ENCODE assay signal across 16 mouse cellular contexts in genomic region chr9:103645724-103646123, GRCm38 (mm10).
"Had no signal": no experiment of that assay in that cellular context is flagged by ENCODE, and none has a peak within 500 bp of the region (broad histone marks: within the 10 kb centered on the region; RNA-seq: fewer than 3 reads in every experiment).

No protein-coding gene starts in this region.

- DNase-seq: heart, postnatal 10 days; heart, postnatal 14 days; heart, postnatal 36 days; heart, postnatal 4 days; kidney, adult 11 months; kidney, adult 18-20 months; kidney, adult 2 months; kidney, adult 8-10 months; kidney, adult 9 months; kidney, postnatal 10 days; kidney, postnatal 14 days; kidney, postnatal 25 days; kidney, postnatal 36 days; kidney, postnatal 4 days; layer of hippocampus, adult 9-11 months; layer of hippocampus, postnatal 36 days had no signal
